Mouse (Mus musculus) gastrocnemius, adult 2 months (tissue): ENCODE data around the gene 0610012G03Rik. TPM values are rescaled to one million over a fixed set of nuclear protein-coding genes. Genes with fewer than 3 reads are reported as not detected.
A peak's percentile ranks its signal among the peaks of the same experiment; 100 is the strongest.

Experiments
- DNase-seq: peaks from one replicate; pipeline ENCODE4 v3.0.0; 2022
- H3K27ac ChIP-seq: fragments of 200-600 bp; 2 replicates; pipeline ENCODE4 v1.8.1; 2022; ENCODE audit warnings: mild to moderate bottlenecking
- H3K4me3 ChIP-seq: fragments of 200-600 bp; 2 replicates; pipeline ENCODE4 v1.8.1; 2022; ENCODE audit warnings: mild to moderate bottlenecking, moderate library complexity
- CTCF ChIP-seq: fragments of 200-600 bp; IDR thresholded peaks from 2 replicates; pipeline ENCODE4 v1.8.1; 2022; ENCODE audit warnings: antibody characterized with exemption, mild to moderate bottlenecking, moderate library complexity
- intact Hi-C: fragments of 180-260 bp; cut with DNase I; formaldehyde crosslinking; loops from one replicate; pipeline ENCODE4 v1.15.1; 2025
- total RNA-seq, 2 experiments: library from RNA; stranded (reverse); gene quantifications; 2 replicates each; pipeline ENCODE4 v1.2.3; 2021

The 0610012G03Rik gene
- total RNA-seq, 2 experiments from 2014 or later, result 52.1 to 66.5 TPM

DNA sequence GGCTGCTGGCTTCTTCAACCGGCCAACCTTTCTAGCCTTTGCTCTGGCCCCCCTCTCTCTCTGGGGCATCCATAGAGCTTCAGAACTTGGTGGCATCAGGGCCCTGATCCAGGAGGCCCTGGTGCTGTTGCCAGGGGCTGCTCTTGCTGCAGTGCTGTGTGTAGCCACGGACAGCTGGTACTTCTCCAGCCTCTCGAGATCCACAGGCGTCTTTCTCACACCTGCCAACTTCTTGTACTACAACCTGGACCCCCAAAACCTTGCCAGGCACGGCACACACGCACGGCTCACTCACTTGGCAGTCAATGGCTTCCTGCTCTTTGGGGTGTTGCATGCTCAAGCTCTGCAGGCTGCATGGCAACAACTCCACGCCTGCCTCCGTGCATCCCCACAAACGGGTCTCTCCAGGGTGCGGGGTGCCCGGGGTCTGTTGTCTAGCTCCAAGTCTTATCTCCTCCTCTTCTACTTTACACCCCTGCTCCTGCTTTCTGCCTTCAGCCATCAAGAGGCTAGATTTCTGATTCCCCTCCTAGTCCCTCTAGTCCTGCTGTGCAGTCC lies 3.5 kb downstream of the 0610012G03Rik start:
- intact Hi-C loops, result loop anchor here (10.0 kb wide), 1 partner anchor 300 kb away; the partner anchor contains the start of genes Fbxo45 and Wdr53
- Histone ChIP-seq H3K4me3 (no peak overlapping the region), H3K27ac (no peak overlapping the region)
- DNase-seq, result no peak
- TF ChIP-seq CTCF, result no peak

DNA sequence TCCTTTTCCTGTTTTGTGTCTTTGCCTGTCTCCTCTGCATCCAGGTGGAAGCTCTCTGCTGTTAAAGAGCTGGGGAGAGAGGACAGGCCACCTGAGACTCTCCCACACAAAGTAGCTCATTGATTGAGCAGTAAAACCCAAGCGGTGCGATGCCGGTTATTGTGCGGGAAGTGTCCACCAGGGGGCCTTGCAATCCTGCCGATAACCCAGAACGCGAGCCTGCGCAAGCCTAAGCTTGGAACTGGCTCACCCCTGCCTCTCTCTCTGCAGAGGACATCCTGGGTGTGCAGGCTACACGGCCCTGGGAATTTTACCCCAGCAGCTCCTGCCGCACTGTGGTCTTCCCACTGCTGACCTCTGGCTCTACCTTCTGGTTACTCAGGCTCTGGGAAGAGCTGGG lies 4.3 kb downstream of the 0610012G03Rik start:
- DNase-seq, result peak; percentile 80
- Histone ChIP-seq H3K4me3 (no peak overlapping the region), H3K27ac (peak overlapping the region; percentile 9; the same call in 1 of the 2 replicates)
- peak; percentile 85 for TF ChIP-seq CTCF
- intact Hi-C loops, result loop anchor here (10.0 kb wide), 1 partner anchor 301 kb away; the partner anchor contains the start of genes Fbxo45 and Wdr53

DNA sequence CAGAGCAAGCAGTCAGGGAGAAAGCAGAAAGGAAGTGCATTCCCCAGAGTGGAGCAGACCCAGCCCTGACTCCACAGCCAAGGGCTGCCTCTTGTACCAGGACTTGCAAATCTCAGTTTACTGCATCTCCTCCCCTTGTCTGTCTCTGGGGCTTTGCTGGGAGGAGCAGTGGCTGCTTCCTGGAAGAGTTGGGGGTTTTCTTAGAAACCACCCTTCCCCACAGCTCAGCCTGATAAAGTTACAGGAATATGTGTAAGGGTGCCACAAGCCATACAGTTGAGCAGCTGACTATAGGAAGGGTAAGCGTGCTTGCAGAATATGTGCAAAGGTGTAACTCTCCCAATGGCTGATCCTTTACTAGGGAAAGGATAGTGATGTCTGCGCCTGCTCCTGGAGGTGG lies 7.7 kb downstream of the 0610012G03Rik start:
- no peak overlapping the region for H3K4me3 ChIP-seq
- no peak for TF ChIP-seq CTCF
- DNase-seq, result no peak
- no peak overlapping the region for H3K27ac ChIP-seq
- intact Hi-C loops, result loop anchor here (10.0 kb wide), 1 partner anchor 304 kb away; the partner anchor contains the start of genes Fbxo45 and Wdr53

DNA sequence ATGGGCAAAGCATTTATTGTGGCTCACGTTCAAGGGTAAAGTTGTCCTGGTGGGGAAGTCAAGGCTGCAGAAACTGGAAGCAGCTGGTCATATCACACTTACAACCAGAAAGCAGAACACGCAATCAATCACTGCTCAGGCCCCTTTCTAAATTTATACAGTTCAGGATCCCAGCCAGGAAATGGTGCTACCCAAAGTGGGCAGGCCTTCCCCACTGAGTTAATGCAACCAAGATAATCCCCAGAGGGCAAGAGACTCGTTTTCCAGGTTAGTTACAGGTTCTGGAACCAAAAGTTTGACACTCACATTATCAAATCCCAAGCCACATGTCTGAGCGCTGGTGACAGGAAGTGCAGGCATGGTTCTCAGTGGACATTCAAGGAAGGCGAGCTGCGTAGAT lies 9.4 kb downstream of the 0610012G03Rik start:
- no peak overlapping the region for H3K4me3 ChIP-seq
- intact Hi-C loops, result no loop called here
- DNase-seq, result no peak
- TF ChIP-seq CTCF, result no peak
- peak overlapping the region; percentile 41 for H3K27ac ChIP-seq

DNA sequence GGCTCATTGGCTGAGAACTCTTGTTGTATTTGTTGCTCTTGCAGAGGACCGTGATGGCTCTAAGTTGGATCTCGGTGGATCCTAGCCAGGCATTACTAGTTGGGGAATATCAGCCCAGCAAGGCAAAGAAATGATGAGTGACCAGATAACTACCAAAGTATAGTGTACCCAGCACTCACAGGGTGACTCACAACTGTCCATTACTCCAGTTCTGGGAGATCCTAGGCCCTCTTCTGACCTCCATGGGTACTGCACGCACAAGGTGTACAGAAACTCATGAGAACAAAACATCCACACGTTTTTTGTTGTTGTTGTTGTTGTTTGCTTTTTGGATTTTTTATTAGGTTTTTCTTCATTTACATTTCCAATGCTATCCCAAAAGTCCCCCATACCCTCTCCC lies 11.7 kb downstream of the 0610012G03Rik start:
- no peak overlapping the region for H3K4me3 ChIP-seq
- no peak for TF ChIP-seq CTCF
- no peak for DNase-seq
- no peak overlapping the region for H3K27ac ChIP-seq
- intact Hi-C loops, result no loop called here

DNA sequence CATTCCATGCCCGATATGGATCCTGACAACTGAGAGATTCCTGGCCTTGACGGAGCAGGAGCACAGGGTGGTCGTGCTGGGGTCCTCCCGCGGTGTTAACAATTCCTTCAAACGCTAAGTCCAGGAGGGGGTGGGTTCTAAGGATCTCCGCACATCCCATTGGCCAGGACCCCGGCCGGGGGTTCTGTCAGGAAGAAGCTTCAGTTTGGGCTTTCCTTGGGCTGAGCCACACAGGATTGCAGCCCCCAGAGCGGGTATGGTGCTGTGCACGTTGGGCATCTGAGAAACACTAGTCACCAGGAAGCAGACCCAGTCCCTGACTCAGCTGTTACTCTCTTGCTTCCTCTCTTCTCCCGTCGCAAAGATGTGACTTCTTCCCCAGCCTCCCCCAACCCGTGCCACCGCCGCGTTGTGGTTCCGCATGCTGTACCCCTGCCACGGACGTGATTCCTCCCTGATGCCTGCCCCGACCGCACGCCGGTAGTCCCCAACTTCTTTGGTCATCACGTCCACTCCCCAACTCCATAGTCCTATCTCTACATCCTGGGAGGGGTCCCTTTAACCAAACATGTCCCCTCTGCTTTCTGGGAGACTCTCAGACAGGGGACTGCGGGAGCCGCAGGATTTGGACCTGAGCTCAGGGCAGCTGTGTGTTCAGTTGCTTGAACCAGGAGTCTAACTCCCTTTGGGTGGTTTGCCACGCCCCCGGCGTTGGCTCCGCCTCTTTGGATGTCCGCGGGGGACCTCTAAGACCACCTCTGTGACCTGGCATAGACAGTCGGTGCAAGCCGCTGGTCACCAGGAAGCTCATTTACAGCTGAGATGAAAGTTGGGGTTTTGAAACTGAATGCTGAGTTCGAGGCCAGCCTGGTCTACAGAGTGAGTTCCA lies 13.0 kb downstream of the 0610012G03Rik start:
- no peak for DNase-seq
- H3K27ac ChIP-seq, result no peak overlapping the region
- no peak for TF ChIP-seq CTCF
- intact Hi-C loops, result no loop called here
- H3K4me3 ChIP-seq, result peak overlapping the region; percentile 46

DNA sequence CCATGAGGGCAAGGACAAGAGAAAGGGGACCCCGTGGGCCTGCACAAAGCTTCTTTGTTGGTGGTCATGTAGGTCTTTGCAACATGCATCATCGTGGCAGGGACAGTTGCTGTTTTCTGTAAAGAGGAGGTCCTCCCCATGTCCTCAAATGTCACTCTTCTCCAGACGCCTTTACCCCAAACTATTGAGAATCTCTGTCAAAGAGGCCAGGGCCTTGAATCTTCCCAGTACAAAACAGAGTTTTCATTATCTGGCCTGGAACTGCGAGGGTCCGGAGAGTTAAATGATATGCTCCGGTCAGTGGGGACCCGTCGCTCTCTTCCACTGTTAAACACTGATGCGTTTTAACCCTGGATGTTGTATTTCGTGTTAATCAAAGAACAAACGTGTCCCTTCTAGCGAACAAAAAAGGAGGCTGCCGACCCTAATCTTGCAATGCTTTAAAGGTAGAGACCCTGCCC lies 13.7 kb downstream of the 0610012G03Rik start:
- no peak for TF ChIP-seq CTCF
- DNase-seq, result no peak
- Histone ChIP-seq H3K27ac (no peak overlapping the region), H3K4me3 (peak overlapping the region; percentile 76)
- intact Hi-C loops, result no loop called here

DNA sequence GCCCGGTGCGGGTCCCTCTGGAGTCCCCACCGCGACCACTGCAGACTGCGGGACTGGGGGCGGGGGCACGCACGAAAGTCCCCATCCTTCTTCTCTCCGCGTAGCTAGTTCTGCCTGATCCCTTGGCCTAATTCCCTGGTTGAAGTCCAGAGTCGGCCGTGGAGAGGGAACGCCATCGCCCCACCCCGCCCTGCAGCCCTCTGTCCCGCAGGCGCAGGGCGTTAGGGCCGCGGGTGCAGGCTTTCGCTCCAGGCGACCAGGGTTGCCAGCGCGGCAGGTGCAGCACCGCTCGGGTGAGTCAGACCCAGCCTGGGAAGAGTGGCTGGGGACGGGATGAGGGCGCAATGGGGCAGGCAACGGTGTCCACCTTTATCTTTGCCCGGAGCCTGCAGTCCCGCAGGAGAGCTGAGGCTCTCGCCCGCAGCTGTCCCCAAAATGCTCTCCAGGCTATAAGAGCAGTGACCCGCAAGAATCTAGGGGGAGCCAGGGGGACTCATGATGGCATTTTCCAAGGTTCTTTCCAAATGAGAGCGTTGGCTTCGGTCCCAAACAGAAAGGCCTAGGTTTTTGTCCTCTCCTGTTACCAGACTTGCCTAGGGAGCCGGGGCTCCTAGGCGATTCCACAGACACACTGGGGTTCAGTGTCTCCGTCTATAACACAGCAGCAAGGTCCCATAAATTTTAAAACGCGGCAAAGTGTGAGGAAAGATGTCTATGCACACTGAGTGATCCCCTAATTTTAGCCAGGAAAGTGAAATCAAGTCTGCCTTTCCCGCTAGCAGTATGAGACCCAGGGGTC lies 14.3 kb downstream of the 0610012G03Rik start, which contains the start of gene Pigz:
Gene Pigz (plus strand): TSS at position 101 of the 799 bp plus-strand sequence.
- H3K27ac ChIP-seq, result peak within 1 kb of the TSS; percentile 82
- no peak for TF ChIP-seq CTCF
- H3K4me3 ChIP-seq, result peak within 1 kb of the TSS; percentile 76
- intact Hi-C loops, result no loop called here
- peak; percentile 84 for DNase-seq

DNA sequence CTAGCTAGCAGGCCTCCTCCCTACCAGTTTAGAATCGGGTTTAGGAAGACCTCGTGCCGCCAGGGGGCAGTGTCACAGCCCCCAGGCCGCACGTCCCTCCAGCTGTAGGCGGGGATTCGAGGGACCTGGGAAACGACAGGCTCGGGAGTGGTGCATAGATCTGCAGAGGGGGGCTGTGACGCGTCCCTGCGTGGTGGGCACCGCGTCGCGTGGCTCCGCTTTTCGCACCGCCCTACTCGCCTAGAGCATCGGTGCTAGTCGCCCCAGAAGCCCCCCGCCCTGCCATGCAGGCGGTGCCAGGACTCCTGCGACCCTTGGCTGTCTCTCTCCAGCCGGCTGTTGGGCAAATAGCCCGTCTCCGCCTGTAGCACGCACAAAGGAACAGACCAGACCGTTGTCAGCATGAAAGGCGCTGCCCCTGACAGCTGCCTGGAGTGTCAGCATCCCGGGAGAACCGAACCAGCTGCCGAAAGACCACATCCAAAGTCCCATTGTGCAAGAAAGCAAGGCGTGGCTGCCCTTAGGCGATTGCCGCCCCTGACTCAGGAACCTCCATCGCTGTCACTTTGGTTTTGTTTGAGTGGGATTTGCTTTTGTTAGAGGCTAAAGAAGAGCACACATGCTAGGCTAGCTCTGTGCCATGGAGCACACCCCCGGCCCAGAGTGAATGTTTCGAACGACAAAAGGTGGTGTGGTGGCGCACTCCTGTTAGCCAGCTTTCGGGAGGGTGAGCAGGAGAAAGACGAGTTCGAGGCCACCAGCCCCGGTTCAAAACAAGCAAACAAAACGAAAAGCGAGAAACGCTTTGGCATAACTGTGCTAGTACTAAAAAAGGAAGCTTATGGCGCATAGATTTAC lies 15.2 kb downstream of the 0610012G03Rik start:
- peak; percentile 91 for DNase-seq
- intact Hi-C loops, result no loop called here
- H3K27ac ChIP-seq, result peak overlapping the region; percentile 82

DNA sequence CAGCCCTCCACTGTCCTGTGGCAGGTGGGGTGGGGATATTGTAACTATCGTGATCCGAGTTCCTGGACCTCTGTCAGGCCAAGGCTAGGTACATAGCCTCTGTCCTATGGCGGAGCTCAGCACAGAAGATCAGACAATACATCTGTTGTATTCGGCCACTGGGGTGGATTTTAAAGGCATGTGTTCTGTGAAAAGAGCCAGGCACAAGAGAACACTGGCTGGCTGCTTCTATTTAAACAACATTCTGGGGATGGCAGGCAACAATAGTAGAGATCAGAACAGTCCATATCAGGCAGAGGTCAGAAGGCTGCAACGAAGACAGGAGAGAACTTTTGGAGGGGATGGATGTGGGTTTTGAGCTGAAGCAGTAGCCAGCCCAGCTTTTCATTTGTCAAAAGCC lies 16.0 kb downstream of the 0610012G03Rik start:
- no peak for TF ChIP-seq CTCF
- DNase-seq, result no peak
- H3K27ac ChIP-seq, result peak overlapping the region; percentile 82
- intact Hi-C loops, result no loop called here
- no peak overlapping the region; the same call in 1 of the 2 replicates for H3K4me3 ChIP-seq

More for the DNA sequence above, 15.2 kb downstream of the 0610012G03Rik start:
- TF ChIP-seq CTCF, result peak; percentile 96; the same call in 1 of the 2 replicates
- H3K4me3 ChIP-seq, result peak overlapping the region; percentile 76

DNA sequence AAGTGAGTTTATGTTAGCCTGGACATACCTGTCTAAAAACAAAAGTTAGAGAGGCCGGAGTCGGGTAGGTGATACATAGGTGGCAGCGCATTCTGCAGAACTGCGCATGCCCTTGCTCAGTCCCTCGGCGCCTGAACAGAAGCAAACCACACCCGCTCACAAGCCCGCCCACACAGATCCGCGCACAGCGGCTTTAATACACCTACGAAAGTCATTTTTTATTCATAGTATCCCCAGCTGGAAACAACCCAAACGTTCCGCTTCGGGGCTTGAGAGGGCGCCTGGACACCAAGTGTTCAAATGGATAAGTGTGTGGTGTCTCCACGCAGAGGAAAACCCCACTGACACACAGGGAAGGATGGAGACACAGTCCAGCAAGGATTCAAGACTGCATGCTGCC lies 17.0 kb downstream of the 0610012G03Rik start:
- Histone ChIP-seq H3K27ac (no peak overlapping the region), H3K4me3 (no peak overlapping the region)
- TF ChIP-seq CTCF, result no peak
- DNase-seq, result no peak
- intact Hi-C loops, result no loop called here
